Mouse (Mus musculus) hindbrain, embryonic 16.5 days (tissue): ENCODE data around the gene Mocs2. TPM values are rescaled to one million over a fixed set of nuclear protein-coding genes. Genes with fewer than 3 reads are reported as not detected.

Experiments used
- ATAC-seq: fragments of 200-750 bp; cut with Nextera tagmentation; 2 replicates; pipeline ENCODE4 v1.8.0; 2017; ENCODE audit warnings: moderate TSS enrichment, moderate library complexity
- H3K27ac ChIP-seq: fragments of 300-500 bp; sonication (generic); 2 replicates; pipeline ENCODE4 v1.5.1; 2014; ENCODE audit warnings: low read depth, mild to moderate bottlenecking, control low read depth, low read length, moderate library complexity
- H3K27me3 ChIP-seq: fragments of 300-500 bp; sonication (generic); replicated peaks from 2 replicates; pipeline ENCODE4 v1.6.1; 2014; ENCODE audit warnings: low read length; ENCODE audit not compliant: control insufficient read depth, insufficient read depth
- H3K36me3 ChIP-seq: fragments of 300-500 bp; sonication (generic); 2 replicates; pipeline ENCODE4 v1.6.1; 2014; ENCODE audit warnings: mild to moderate bottlenecking, low read length, moderate library complexity, mixed read lengths; ENCODE audit not compliant: control insufficient read depth, insufficient read depth
- H3K4me1 ChIP-seq: fragments of 300-500 bp; sonication (generic); 2 replicates; pipeline ENCODE4 v1.6.1; 2014; ENCODE audit warnings: low read depth, low read length; ENCODE audit not compliant: control insufficient read depth, insufficient read depth
- H3K4me2 ChIP-seq: fragments of 300-500 bp; sonication (generic); 2 replicates; pipeline ENCODE4 v1.6.1; 2014; ENCODE audit warnings: mild to moderate bottlenecking, low read length, control low read depth, moderate library complexity
- H3K4me3 ChIP-seq: fragments of 300-500 bp; sonication (generic); 2 replicates; pipeline ENCODE4 v1.5.1; 2014; ENCODE audit warnings: mild to moderate bottlenecking, low read length, control low read depth, moderate library complexity
- H3K9ac ChIP-seq: fragments of 300-500 bp; sonication (generic); 2 replicates; pipeline ENCODE4 v1.6.1; 2014; ENCODE audit warnings: low read depth, mild to moderate bottlenecking, control low read depth, low read length, moderate library complexity
- H3K9me3 ChIP-seq: fragments of 300-500 bp; sonication (generic); 2 replicates; pipeline ENCODE4 v1.6.1; 2014; ENCODE audit warnings: mild to moderate bottlenecking, low read length, moderate library complexity; ENCODE audit not compliant: control insufficient read depth
- WGBS: fragments of 180-500 bp; shearing (Covaris S2); extraction: QIAGEN DNeasy Blood & Tissue Kit; methylation state at CpG from one replicate; pipeline ENCODE4 v1.1.7; 2014; 5-methylcytosine and 5-hydroxymethylcytosine counted together
- polyA plus RNA-seq: library from polyadenylated mRNA; unstranded; fragments of >200 nt; fragmentation: Nextera tagmentation; extraction: Ambion mirVana; gene quantifications from 2 replicates; pipeline ENCODE4 v1.2.1, GENCODE M21; 2015

Gene Mocs2
- polyA plus RNA-seq, 1 experiment from 2014 or later: 144 TPM

DNA sequence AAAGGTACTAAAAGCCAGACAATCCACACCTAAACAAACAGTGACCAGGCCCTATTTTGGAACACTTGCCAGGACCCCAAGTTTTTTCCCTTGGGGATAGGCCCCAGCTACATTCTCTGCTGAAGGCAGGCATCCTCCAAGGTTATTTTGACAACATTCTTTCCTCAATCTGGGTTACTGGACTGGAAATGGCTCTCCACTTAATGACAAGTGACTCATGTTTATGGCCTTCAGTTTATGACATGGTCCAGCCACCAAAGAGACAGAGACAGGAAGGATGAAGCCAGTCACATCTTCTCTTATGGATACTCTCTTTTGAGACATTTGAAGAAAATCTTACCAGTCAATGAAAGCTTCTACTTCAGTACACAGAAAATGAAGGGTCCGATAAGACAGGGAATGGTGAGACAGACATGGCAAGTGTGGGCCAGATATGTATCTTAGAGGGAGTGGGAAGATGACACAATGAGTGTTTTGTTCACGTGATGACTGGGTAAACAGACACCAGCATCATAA is 58.0 kb downstream of the Mocs2 start:
- H3K27me3 ChIP-seq: no peaks in the 10 kb centered on the region
- no peak overlapping the region for H3K27ac ChIP-seq
- H3K9ac ChIP-seq: no peak overlapping the region
- no peaks in the 10 kb centered on the region for H3K36me3 ChIP-seq
- no peak overlapping the region for H3K4me3 ChIP-seq
- no peak overlapping the region for H3K4me2 ChIP-seq
- WGBS: 86% methylated on average over 2 of the region's 2 CpGs
- H3K4me1 ChIP-seq: no peaks in the 10 kb centered on the region
- no peaks in the 10 kb centered on the region for H3K9me3 ChIP-seq
- ATAC-seq: no peak

DNA sequence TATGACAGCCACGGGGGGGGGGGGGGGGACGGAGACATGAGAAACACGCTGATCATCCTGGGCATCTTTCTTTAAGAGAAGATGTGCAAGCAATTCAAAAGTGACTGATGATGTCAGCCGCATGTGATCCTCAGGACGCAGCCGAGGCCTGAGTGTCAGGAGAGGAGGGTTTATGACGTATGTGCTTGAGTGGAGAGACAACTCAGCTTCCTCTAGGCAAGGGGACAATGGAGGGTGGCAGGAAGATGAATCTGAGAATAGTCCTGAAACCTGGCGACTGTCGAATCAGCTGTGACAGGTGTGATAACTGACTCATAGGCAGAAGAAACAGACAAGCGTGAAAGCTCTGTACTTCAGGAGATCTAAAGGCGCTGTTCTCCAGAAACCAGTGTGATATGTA is 60.6 kb downstream of the Mocs2 start:
- H3K9ac ChIP-seq: no peak overlapping the region
- H3K27ac ChIP-seq: no peak overlapping the region
- no peak for ATAC-seq
- WGBS: 85% methylated on average over 11 of the region's 11 CpGs
- no peak overlapping the region for H3K4me2 ChIP-seq
- H3K27me3 ChIP-seq: no peaks in the 10 kb centered on the region
- H3K4me1 ChIP-seq: no peaks in the 10 kb centered on the region
- no peaks in the 10 kb centered on the region for H3K36me3 ChIP-seq
- no peaks in the 10 kb centered on the region for H3K9me3 ChIP-seq
- no peak overlapping the region for H3K4me3 ChIP-seq

Other genes starting within 250 kb of the Mocs2 start
- gene Itga2, start 113.9 kb downstream of the Mocs2 start, polyA plus RNA-seq: 0.58 and 1.5 TPM in 2 replicates